In genomic region chr2:78868951-78869720, GRCm38 (mm10) we compare ENCODE assay signal across 8 mouse cellular contexts. TPM values are rescaled to one million over a fixed set of nuclear protein-coding genes. Genes with fewer than 3 reads are reported as not detected.
DNase-seq lines count a peak whose midpoint lies in the region; ATAC-seq and TF ChIP-seq lines count a peak whose summit lies in the region.

No protein-coding gene starts in this region.

- peak overlapping the region; percentile 96 for H3K27ac ChIP-seq in forebrain, embryonic 11.5 days (ENCODE audit: low read depth, low read length)
- peak overlapping the region; percentile 99 for H3K27ac ChIP-seq in heart, embryonic 16.5 days (ENCODE audit: low read length)
- peak overlapping the region; percentile 98 for H3K27ac ChIP-seq in liver, postnatal 0 days (ENCODE audit: low read depth)
- peak overlapping the region; percentile 97 for H3K27ac ChIP-seq in neural tube, embryonic 15.5 days (replicated peaks)

- TF ChIP-seq CTCF in liver, postnatal 0 days (IDR thresholded peaks at IDR 0.05; ENCODE audit: low read depth) = peak; percentile 63

- H3K9me3 ChIP-seq in forebrain, embryonic 11.5 days (ENCODE audit: control insufficient read depth, low read length) = no peaks in the 10 kb centered on the region
- H3K9me3 ChIP-seq in heart, embryonic 16.5 days (replicated peaks; ENCODE audit: control insufficient read depth, low read length) = no peaks in the 10 kb centered on the region
- no peaks in the 10 kb centered on the region for H3K9me3 ChIP-seq in liver, postnatal 0 days (ENCODE audit: low read length)
- H3K9me3 ChIP-seq in neural tube, embryonic 15.5 days (replicated peaks) = no peaks in the 10 kb centered on the region

- WGBS in forebrain, embryonic 11.5 days = under 1% methylated on average over 60 of the region's 114 CpGs
- WGBS in heart, embryonic 16.5 days = 0% methylated on average over 33 of the region's 114 CpGs
- WGBS in liver, postnatal 0 days (ENCODE audit: insufficient replicate concordance) = under 1% methylated on average over 55 of the region's 114 CpGs
- WGBS in neural tube, embryonic 15.5 days = under 1% methylated on average over 62 of the region's 114 CpGs

- ATAC-seq in forebrain, embryonic 11.5 days (replicated peaks; ENCODE audit: low FRiP score) = peak; percentile 95
- ATAC-seq in heart, embryonic 16.5 days (replicated peaks; ENCODE audit: extremely low read depth, insufficient read depth, low FRiP score) = peak; percentile 82
- ATAC-seq in liver, postnatal 0 days = peak; percentile 80
- peak; percentile 97 for ATAC-seq in neural tube, embryonic 15.5 days (ENCODE audit: low FRiP score)

- DNase-seq in CD8-positive naive resting alpha-beta T cell, adult 2 months (ENCODE audit: low read depth in 2 of 2, low spot score in 2 of 2) = peak; percentile 67 to 77
- peak; percentile 60 for DNase-seq in c-Kit-negative CD71-positive TER-119-positive erythroid progenitor cells, embryonic 14.5 days (ENCODE audit: low read depth, low spot score)
- DNase-seq in forebrain, embryonic 11.5 days (ENCODE audit: low spot score) = peak; percentile 96
- DNase-seq in kidney, postnatal 36 days = peak; percentile 70 to 85
- DNase-seq in liver, postnatal 0 days = peak; percentile 89
- DNase-seq in testis, postnatal 14 days (ENCODE audit: low spot score) = peak; percentile 83

- no peaks in the 10 kb centered on the region for H3K36me3 ChIP-seq in forebrain, embryonic 11.5 days (ENCODE audit: control insufficient read depth, insufficient read depth, low read length)
- H3K36me3 ChIP-seq in heart, embryonic 16.5 days (ENCODE audit: control insufficient read depth, insufficient read depth) = 0 out of 2 replicates have a peak, but pooled peaks cover 5% of the 10 kb centered on the region
- 0 out of 2 replicates have a peak, but pooled peaks cover 6% of the 10 kb centered on the region for H3K36me3 ChIP-seq in liver, postnatal 0 days (replicated peaks; ENCODE audit: insufficient read depth, low read length)
- no peaks in the 10 kb centered on the region for H3K36me3 ChIP-seq in neural tube, embryonic 15.5 days

- peak overlapping the region; percentile 99 for H3K9ac ChIP-seq in forebrain, embryonic 11.5 days (ENCODE audit: low read length)
- H3K9ac ChIP-seq in heart, embryonic 16.5 days (ENCODE audit: low read length) = peak overlapping the region; percentile 99
- H3K9ac ChIP-seq in liver, postnatal 0 days (replicated peaks) = peak overlapping the region; percentile 100
- peak overlapping the region; percentile 91 for H3K9ac ChIP-seq in neural tube, embryonic 15.5 days (replicated peaks)

- no peaks in the 10 kb centered on the region for H3K27me3 ChIP-seq in forebrain, embryonic 11.5 days (ENCODE audit: control insufficient read depth, insufficient read depth, low read length)
- H3K27me3 ChIP-seq in heart, embryonic 16.5 days (ENCODE audit: control insufficient read depth, insufficient read depth, low read length) = no peaks in the 10 kb centered on the region
- no peaks in the 10 kb centered on the region for H3K27me3 ChIP-seq in liver, postnatal 0 days (ENCODE audit: insufficient read depth, low read length)
- H3K27me3 ChIP-seq in neural tube, embryonic 15.5 days (replicated peaks) = no peaks in the 10 kb centered on the region

- H3K4me3 ChIP-seq in forebrain, embryonic 11.5 days (ENCODE audit: low read depth, low read length) = peak overlapping the region; percentile 86
- peak overlapping the region; percentile 90 for H3K4me3 ChIP-seq in heart, embryonic 16.5 days (ENCODE audit: low read length)
- peak overlapping the region; percentile 95 for H3K4me3 ChIP-seq in liver, postnatal 0 days (ENCODE audit: low read depth, low read length)
- H3K4me3 ChIP-seq in neural tube, embryonic 15.5 days (replicated peaks) = peak overlapping the region; percentile 73

- peaks cover 6% of the 10 kb centered on the region; the same call in 1 of the 2 replicates for H3K4me1 ChIP-seq in forebrain, embryonic 11.5 days (replicated peaks; ENCODE audit: control insufficient read depth, insufficient read depth, low read length)
- H3K4me1 ChIP-seq in heart, embryonic 16.5 days (ENCODE audit: control insufficient read depth, insufficient read depth, low read length) = peaks cover 18% of the 10 kb centered on the region
- peaks cover 23% of the 10 kb centered on the region for H3K4me1 ChIP-seq in liver, postnatal 0 days (ENCODE audit: insufficient read depth)
- peaks cover 19% of the 10 kb centered on the region for H3K4me1 ChIP-seq in neural tube, embryonic 15.5 days

- peak overlapping the region; percentile 73 for H3K4me2 ChIP-seq in forebrain, embryonic 11.5 days (ENCODE audit: low read depth, low read length, severe bottlenecking)
- H3K4me2 ChIP-seq in heart, embryonic 16.5 days (ENCODE audit: low read depth, low read length) = peak overlapping the region; percentile 85
- peak overlapping the region; percentile 94 for H3K4me2 ChIP-seq in liver, postnatal 0 days (ENCODE audit: low read depth, low read length)
- H3K4me2 ChIP-seq in neural tube, embryonic 15.5 days = peak overlapping the region; percentile 80

- TF ChIP-seq EP300 in liver, postnatal 0 days (IDR thresholded peaks at IDR 0.05; ENCODE audit: low read depth) = no peak

RNA-seq across cellular contexts. Expression of gene Ube2e3, which starts 1.2 kb away (rescaled TPM):
- polyA plus RNA-seq in forebrain, embryonic 11.5 days (2014; fragmentation: Nextera tagmentation; extraction: Ambion mirVana) = 248 and 256 TPM in 2 replicates
- 111 and 112 TPM in 2 replicates for polyA plus RNA-seq in heart, embryonic 16.5 days (2015; fragmentation: Nextera tagmentation; extraction: Ambion mirVana)
- polyA plus RNA-seq in liver, postnatal 0 days (2015; fragmentation: Nextera tagmentation; extraction: Ambion mirVana) = 46.8 and 49.6 TPM in 2 replicates
- 240 and 262 TPM in 2 replicates for polyA plus RNA-seq in neural tube, embryonic 15.5 days (2015; fragmentation: Nextera tagmentation; extraction: Ambion mirVana)

Comparison
In these comparisons a context has a peak if more than half of its experiments do, and no peak if none do; other contexts are left out.
1. Peak in every context shown above with its lines: DNase-seq, ATAC-seq, H3K4me3 ChIP-seq and H3K27ac ChIP-seq.